Mouse (Mus musculus) cerebellum, adult 2 months (tissue): Measurements from ENCODE around the gene Fzd4.

Experiments
- CTCF ChIP-seq: fragments of 200-500 bp; IDR thresholded peaks from 2 replicates; pipeline ENCODE4 v1.5.1; 2011; ENCODE audit warnings: low read depth, mild to moderate bottlenecking, control low read depth, low read length, moderate library complexity, borderline replicate concordance; ENCODE audit not compliant: insufficient read depth
- POLR2A ChIP-seq: fragments of 200-500 bp; IDR thresholded peaks from 2 replicates; pipeline ENCODE4 v1.6.1; 2011; ENCODE audit warnings: low read length, control low read depth, borderline replicate concordance; ENCODE audit not compliant: insufficient read depth

- TF ChIP-seq POLR2A (no peak), CTCF (no peak)
Observed at GRCm38 (mm10) chr7:89442242-89442641, 38.1 kb downstream of the Fzd4 start.
